Mouse (Mus musculus) heart, postnatal 0 days (tissue): ENCODE data around the gene Sf3b4. TPM values are rescaled to one million over a fixed set of nuclear protein-coding genes. Genes with fewer than 3 reads are reported as not detected.
"Not testable (repeated sequence)": the region's sequence is repeated elsewhere in the genome, so short reads cannot be mapped to it uniquely, and the experiment has no call there.

Source experiments
- ATAC-seq: fragments of 200-750 bp; cut with Nextera tagmentation; 2 replicates; pipeline ENCODE4 v1.8.0; 2017; ENCODE audit warnings: low read depth, moderate number of reproducible peaks, moderate library complexity; ENCODE audit not compliant: insufficient read depth
- DNase-seq: peaks from one replicate; pipeline ENCODE4 v3.0.0-alpha.2; 2016; ENCODE audit warnings: low spot score
- H3K27ac ChIP-seq: fragments of 300-500 bp; sonication (generic); 2 replicates; pipeline ENCODE4 v1.5.1; 2014; ENCODE audit warnings: low read depth, mild to moderate bottlenecking
- H3K27me3 ChIP-seq: fragments of 300-500 bp; sonication (generic); 2 replicates; pipeline ENCODE4 v1.6.1; 2014; ENCODE audit warnings: low read length, mixed read lengths; ENCODE audit not compliant: control insufficient read depth, insufficient read depth
- H3K36me3 ChIP-seq: fragments of 300-500 bp; sonication (generic); replicated peaks from 2 replicates; pipeline ENCODE4 v1.6.1; 2014; ENCODE audit warnings: low read length, mixed read lengths; ENCODE audit not compliant: control insufficient read depth, insufficient read depth
- H3K4me1 ChIP-seq: fragments of 300-500 bp; sonication (generic); 2 replicates; pipeline ENCODE4 v1.6.1; 2014; ENCODE audit warnings: antibody characterized with exemption; ENCODE audit not compliant: control insufficient read depth, insufficient read depth
- H3K4me2 ChIP-seq: fragments of 300-500 bp; sonication (generic); 2 replicates; pipeline ENCODE4 v1.6.1; 2014; ENCODE audit warnings: low read depth, mild to moderate bottlenecking, low read length, moderate library complexity
- H3K4me3 ChIP-seq: fragments of 300-500 bp; sonication (generic); 2 replicates; pipeline ENCODE4 v1.5.1; 2014; ENCODE audit warnings: low read depth, low read length
- H3K9ac ChIP-seq: fragments of 300-500 bp; sonication (generic); replicated peaks from 2 replicates; pipeline ENCODE4 v1.6.1; 2014; ENCODE audit warnings: low read depth, low read length, mixed read lengths
- H3K9me3 ChIP-seq: fragments of 300-500 bp; sonication (generic); replicated peaks from 2 replicates; pipeline ENCODE4 v1.6.1; 2016; ENCODE audit warnings: low read length; ENCODE audit not compliant: control insufficient read depth
- CTCF ChIP-seq: IDR thresholded peaks from 2 replicates; pipeline ENCODE4 v1.5.1; 2016; ENCODE audit warnings: antibody characterized with exemption, control low read depth, low read depth
- EP300 ChIP-seq: IDR thresholded peaks from 2 replicates; pipeline ENCODE4 v1.6.1; 2016; ENCODE audit warnings: antibody characterized with exemption, low read depth
- WGBS: fragments of 180-500 bp; shearing (Covaris S2); extraction: QIAGEN DNeasy Blood & Tissue Kit; methylation state at CpG from one replicate; pipeline ENCODE4 v1.1.7; 2014; 5-methylcytosine and 5-hydroxymethylcytosine counted together
- polyA plus RNA-seq: library from polyadenylated mRNA; unstranded; fragments of >200 nt; fragmentation: Nextera tagmentation; extraction: Ambion mirVana; gene quantifications from 2 replicates; pipeline ENCODE4 v1.2.1, GENCODE M21; 2015
- total RNA-seq: library from RNA; depleted of rRNA; stranded (reverse); fragments of >200 nt; gene quantifications from 2 replicates; pipeline ENCODE4 v1.2.3, GENCODE M21; 2014; ENCODE audit warnings: low replicate concordance

The Sf3b4 gene
- total and polyA plus RNA-seq, 2 experiments from 2014 or later, result 34.5 to 48.6 TPM

DNA sequence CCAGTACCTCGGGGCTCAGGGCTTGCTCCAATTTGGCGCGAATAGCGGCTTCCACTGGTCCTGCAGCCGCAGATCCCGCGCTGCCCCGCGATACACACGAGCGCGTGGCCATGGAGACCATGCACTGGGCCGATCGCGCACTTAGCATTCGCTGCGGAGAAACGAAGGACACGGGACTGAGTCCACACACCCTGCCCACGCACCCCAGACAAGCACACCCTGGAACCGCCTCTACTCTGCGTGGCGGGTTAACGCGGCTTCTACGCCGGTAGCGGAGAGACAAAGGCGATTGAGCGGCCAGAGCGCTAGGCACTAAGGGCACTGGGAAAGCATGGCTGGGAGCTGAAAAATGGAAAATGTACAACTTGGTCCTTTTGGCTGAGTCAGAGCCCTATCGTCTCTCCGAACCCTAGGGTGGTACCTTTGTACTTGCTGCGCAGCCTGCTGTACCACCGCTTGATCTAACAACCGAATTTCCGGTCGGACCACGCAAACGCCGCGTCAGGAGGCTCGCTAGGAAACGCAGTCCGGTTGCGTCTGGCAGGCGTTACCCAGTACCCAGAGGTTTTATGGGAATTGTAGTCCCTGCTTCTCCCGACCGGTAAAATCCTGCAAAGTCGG lies 25.1 kb downstream of the Sf3b4 start:
- ATAC-seq, result peak; percentile 91
- DNase-seq, result peak; percentile 92
- H3K4me2 ChIP-seq, result peak overlapping the region; percentile 65
- H3K36me3 ChIP-seq, result peaks cover 12% of the 10 kb centered on the region; the same call in 1 of the 2 replicates
- H3K27me3 ChIP-seq, result no peaks in the 10 kb centered on the region
- H3K4me1 ChIP-seq, result peaks cover 13% of the 10 kb centered on the region
- no peaks in the 10 kb centered on the region for H3K9me3 ChIP-seq
- WGBS, result under 1% methylated on average over 50 of the region's 50 CpGs
- peak overlapping the region; percentile 79 for H3K27ac ChIP-seq
- H3K9ac ChIP-seq, result peak overlapping the region; percentile 45
- H3K4me3 ChIP-seq, result peak overlapping the region; percentile 48
- TF ChIP-seq CTCF, result no peak
- no peak for TF ChIP-seq EP300

DNA sequence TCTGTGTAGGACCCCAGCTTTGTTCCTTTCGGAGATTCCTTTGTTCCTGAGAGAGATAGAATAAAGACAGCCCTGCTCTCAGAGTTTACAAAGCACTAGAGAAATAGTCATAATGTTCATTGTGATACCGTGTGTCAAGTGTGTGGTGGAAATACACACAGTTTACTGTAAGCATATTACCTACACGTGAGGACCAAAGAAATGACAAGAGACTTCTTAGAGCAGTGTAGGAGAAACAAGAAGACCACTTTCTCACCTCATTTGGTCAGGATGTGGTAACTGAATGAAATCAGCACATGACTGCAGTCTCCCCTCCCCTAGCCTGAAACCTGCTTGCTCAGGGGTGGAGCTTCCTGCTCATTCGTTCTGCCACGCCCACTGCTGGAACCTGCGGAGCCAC lies 26.0 kb downstream of the Sf3b4 start:
- DNase-seq (no peak), ATAC-seq (no peak)
- no peaks in the 10 kb centered on the region for H3K9me3 ChIP-seq
- H3K9ac ChIP-seq, result no peak overlapping the region
- 1% methylated on average over 6 of the region's 6 CpGs for WGBS
- peaks cover 13% of the 10 kb centered on the region for H3K4me1 ChIP-seq
- no peaks in the 10 kb centered on the region for H3K27me3 ChIP-seq
- no peak overlapping the region; the same call in 1 of the 2 replicates for H3K27ac ChIP-seq
- peak overlapping the region; percentile 48; the same call in 1 of the 2 replicates for H3K4me3 ChIP-seq
- H3K36me3 ChIP-seq, result peaks cover 9% of the 10 kb centered on the region; the same call in 1 of the 2 replicates
- H3K4me2 ChIP-seq, result peak overlapping the region; percentile 65
- no peak for TF ChIP-seq EP300
- no peak for TF ChIP-seq CTCF

GRCm38 (mm10) chr3:96198601-96199251 lies 26.6 kb downstream of the Sf3b4 start:
- not testable (repeated sequence) for H3K4me3 ChIP-seq, H3K27me3 ChIP-seq, DNase-seq, H3K9me3 ChIP-seq, H3K36me3 ChIP-seq, H3K9ac ChIP-seq, ATAC-seq, H3K4me2 ChIP-seq, H3K27ac ChIP-seq
- 26% methylated on average over 6 of the region's 8 CpGs for WGBS
- peaks cover 13% of the 10 kb centered on the region for H3K4me1 ChIP-seq

GRCm38 (mm10) chr3:96199731-96200130 lies 27.6 kb downstream of the Sf3b4 start:
- H3K4me1 ChIP-seq, result peaks cover 13% of the 10 kb centered on the region
- H3K9ac ChIP-seq, result no peak overlapping the region
- no peak overlapping the region for H3K4me3 ChIP-seq
- H3K9me3 ChIP-seq, result no peaks in the 10 kb centered on the region
- WGBS, result 28% methylated on average over 2 of the region's 2 CpGs
- DNase-seq, result no peak
- no peak overlapping the region for H3K27ac ChIP-seq
- H3K4me2 ChIP-seq, result no peak overlapping the region
- H3K36me3 ChIP-seq, result no peaks in the 10 kb centered on the region
- no peak for ATAC-seq
- TF ChIP-seq EP300 (no peak), CTCF (no peak)
- H3K27me3 ChIP-seq, result no peaks in the 10 kb centered on the region

DNA sequence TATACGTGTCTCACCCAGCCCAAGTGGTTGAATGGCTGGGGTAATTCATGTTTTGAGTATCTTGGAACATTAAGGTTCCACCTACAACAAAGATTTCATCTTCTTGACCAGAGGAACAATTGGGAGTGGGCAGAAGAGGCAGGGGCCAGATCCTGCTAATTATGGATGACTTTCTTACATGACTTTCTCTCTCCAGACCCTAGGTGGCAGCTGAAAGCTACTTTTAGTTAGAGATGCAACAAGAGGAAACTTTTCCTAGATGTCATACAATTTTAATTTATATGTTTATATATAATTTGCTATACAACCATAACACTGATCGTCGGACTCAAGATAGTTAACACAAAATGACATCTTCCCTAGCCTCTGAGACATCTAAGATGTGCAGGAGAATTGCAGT lies 35.7 kb downstream of the Sf3b4 start:
- TF ChIP-seq CTCF (peak; percentile 23; the same call in 1 of the 2 replicates), EP300 (no peak)
- H3K4me2 ChIP-seq, result no peak overlapping the region
- no peaks in the 10 kb centered on the region for H3K36me3 ChIP-seq
- no peak overlapping the region for H3K9ac ChIP-seq
- 77% methylated on average over 3 of the region's 3 CpGs for WGBS
- H3K4me1 ChIP-seq, result no peaks in the 10 kb centered on the region
- no peaks in the 10 kb centered on the region for H3K27me3 ChIP-seq
- H3K4me3 ChIP-seq, result no peak overlapping the region
- DNase-seq (no peak), ATAC-seq (no peak)
- no peak overlapping the region for H3K27ac ChIP-seq
- H3K9me3 ChIP-seq, result no peaks in the 10 kb centered on the region
